Comparison of ENCODE assay signal across 26 mouse cellular contexts in genomic region chr11:34980210-34980609, GRCm38 (mm10).
DNase-seq lines count a peak whose midpoint lies in the region; ATAC-seq and TF ChIP-seq lines count a peak whose summit lies in the region.
"Had no signal": no experiment of that assay in that cellular context is flagged by ENCODE, and none has a peak within 500 bp of the region (broad histone marks: within the 10 kb centered on the region; RNA-seq: fewer than 3 reads in every experiment).

No protein-coding gene starts in this region.

- no peak overlapping the region for H3K4me3 ChIP-seq in embryonic facial prominence, embryonic 14.5 days (ENCODE audit: low read depth, low read length)
- H3K4me3 ChIP-seq in embryonic facial prominence, embryonic 10.5 days = no peak overlapping the region
- no peak overlapping the region for H3K4me3 ChIP-seq in lung, postnatal 0 days (ENCODE audit: low read depth, low read length)
- H3K4me3 ChIP-seq: embryonic facial prominence, embryonic 13.5 days; heart, embryonic 12.5 days; liver, embryonic 15.5 days; megakaryocyte, embryonic 14.5 days; midbrain, embryonic 12.5 days; myocyte; neural tube, embryonic 12.5 days had no signal

- peaks cover 6% of the 10 kb centered on the region for H3K4me1 ChIP-seq in embryonic facial prominence, embryonic 14.5 days (ENCODE audit: control insufficient read depth, insufficient read depth, low read length)
- peaks cover 7% of the 10 kb centered on the region for H3K4me1 ChIP-seq in embryonic facial prominence, embryonic 10.5 days
- H3K4me1 ChIP-seq in lung, postnatal 0 days (ENCODE audit: insufficient read depth, low read depth, low read length) = no peaks in the 10 kb centered on the region
- H3K4me1 ChIP-seq: liver, embryonic 15.5 days; megakaryocyte, embryonic 14.5 days; midbrain, embryonic 12.5 days; neural tube, embryonic 12.5 days had no signal

- no peak overlapping the region for H3K9ac ChIP-seq in embryonic facial prominence, embryonic 14.5 days (ENCODE audit: low read depth, low read length)
- H3K9ac ChIP-seq in lung, postnatal 0 days (replicated peaks; ENCODE audit: low read depth) = no peak overlapping the region
- H3K9ac ChIP-seq: embryonic facial prominence, embryonic 13.5 days; heart, embryonic 12.5 days; liver, embryonic 15.5 days; midbrain, embryonic 12.5 days; neural tube, embryonic 12.5 days had no signal

- H3K9me3 ChIP-seq in embryonic facial prominence, embryonic 14.5 days (ENCODE audit: control insufficient read depth, low read length) = no peaks in the 10 kb centered on the region
- H3K9me3 ChIP-seq in embryonic facial prominence, embryonic 10.5 days = no peaks in the 10 kb centered on the region
- no peaks in the 10 kb centered on the region for H3K9me3 ChIP-seq in lung, postnatal 0 days (ENCODE audit: low read length)
- H3K9me3 ChIP-seq: embryonic facial prominence, embryonic 13.5 days; heart, embryonic 12.5 days; liver, embryonic 15.5 days; megakaryocyte, embryonic 14.5 days; midbrain, embryonic 12.5 days; neural tube, embryonic 12.5 days had no signal

- intact Hi-C loops in heart, postnatal 36 days (cut with DNase I) = no loop called here

- peak; percentile 63 for DNase-seq in embryonic facial prominence, embryonic 14.5 days (ENCODE audit: low spot score)
- no peak for DNase-seq in embryonic facial prominence, embryonic 10.5 days (ENCODE audit: low spot score)
- peak; percentile 10 for DNase-seq in heart, postnatal 4 days
- no peak for DNase-seq in heart, postnatal 36 days
- DNase-seq in lung, postnatal 10 days = peak; percentile 43
- DNase-seq in lung, postnatal 0 days (ENCODE audit: low spot score) = no peak
- peak; percentile 72 for DNase-seq in fibroblast of lung, adult 2 months (ENCODE audit: low read depth)
- no peak for DNase-seq in kidney, postnatal 25 days
- DNase-seq: adrenal gland, postnatal 14 days; cerebellum, adult 11 months; cerebellum, adult 9-10 months; embryo, embryonic 11 days; kidney, adult 2 months; layer of hippocampus, postnatal 36 days; right cerebral cortex, adult 18-20 months had no signal

- 45% methylated on average over 1 of the region's 1 CpGs for WGBS in embryonic facial prominence, embryonic 14.5 days
- 83% methylated on average over 1 of the region's 1 CpGs for WGBS in embryonic facial prominence, embryonic 10.5 days
- 77% methylated on average over 1 of the region's 1 CpGs for WGBS in lung, postnatal 0 days

- no peak for TF ChIP-seq CTCF in lung, postnatal 0 days (IDR thresholded peaks at IDR 0.05)

- H3K4me2 ChIP-seq in embryonic facial prominence, embryonic 14.5 days (ENCODE audit: low read depth, low read length) = no peak overlapping the region
- H3K4me2 ChIP-seq in lung, postnatal 0 days (replicated peaks; ENCODE audit: low read depth, low read length) = no peak overlapping the region
- H3K4me2 ChIP-seq: embryonic facial prominence, embryonic 13.5 days; heart, embryonic 12.5 days; liver, embryonic 15.5 days; midbrain, embryonic 12.5 days; neural tube, embryonic 12.5 days had no signal

- H3K27ac ChIP-seq in embryonic facial prominence, embryonic 14.5 days (replicated peaks; ENCODE audit: low read depth, low read length) = no peak overlapping the region
- H3K27ac ChIP-seq in embryonic facial prominence, embryonic 10.5 days (replicated peaks) = no peak overlapping the region
- no peak overlapping the region for H3K27ac ChIP-seq in lung, postnatal 0 days (ENCODE audit: low read length)
- H3K27ac ChIP-seq: kidney, postnatal 0 days; liver, embryonic 15.5 days; midbrain, embryonic 12.5 days; neural tube, embryonic 12.5 days had no signal

- H3K27me3 ChIP-seq in embryonic facial prominence, embryonic 14.5 days (replicated peaks; ENCODE audit: control insufficient read depth, insufficient read depth, low read length) = no peaks in the 10 kb centered on the region
- H3K27me3 ChIP-seq in embryonic facial prominence, embryonic 10.5 days (replicated peaks; ENCODE audit: low read depth, poor library complexity, severe bottlenecking) = no peaks in the 10 kb centered on the region
- no peaks in the 10 kb centered on the region for H3K27me3 ChIP-seq in lung, postnatal 0 days (replicated peaks; ENCODE audit: insufficient read depth, low read length)
- H3K27me3 ChIP-seq: CH12.LX; embryonic facial prominence, embryonic 13.5 days; heart, embryonic 12.5 days; liver, embryonic 15.5 days; megakaryocyte, embryonic 14.5 days; midbrain, embryonic 12.5 days; neural tube, embryonic 12.5 days had no signal

- no peak for ATAC-seq in embryonic facial prominence, embryonic 14.5 days (ENCODE audit: low read depth)
- no peak for ATAC-seq in lung, postnatal 0 days
- ATAC-seq: forebrain, embryonic 14.5 days; hindbrain, embryonic 16.5 days had no signal

- TF ChIP-seq EP300 in lung, postnatal 0 days (IDR thresholded peaks at IDR 0.05) = no peak

- H3K36me3 ChIP-seq in embryonic facial prominence, embryonic 14.5 days (ENCODE audit: control insufficient read depth, insufficient read depth, low read length) = no peaks in the 10 kb centered on the region
- no peaks in the 10 kb centered on the region for H3K36me3 ChIP-seq in embryonic facial prominence, embryonic 10.5 days (replicated peaks)
- H3K36me3 ChIP-seq in lung, postnatal 0 days (ENCODE audit: insufficient read depth, low read length) = no peaks in the 10 kb centered on the region
- H3K36me3 ChIP-seq: embryonic facial prominence, embryonic 13.5 days; heart, embryonic 12.5 days; liver, embryonic 15.5 days; midbrain, embryonic 12.5 days; neural tube, embryonic 12.5 days had no signal

Comparison
In these comparisons a context has a peak if more than half of its experiments do, and no peak if none do; other contexts are left out.
1. DNase-seq: peak in embryonic facial prominence, embryonic 14.5 days (single experiment), heart, postnatal 4 days (single experiment), lung, postnatal 10 days (single experiment) and fibroblast of lung, adult 2 months (single experiment); none in embryonic facial prominence, embryonic 10.5 days (single experiment), heart, postnatal 36 days (0 of 2), lung, postnatal 0 days (single experiment) and kidney, postnatal 25 days (0 of 2).